Mouse (Mus musculus): ENCODE measurements around the gene Fer1l4. TPM values are rescaled to one million over a fixed set of nuclear protein-coding genes. Genes with fewer than 3 reads are reported as not detected.

Fer1l4 gene
- 0.09 TPM in 2 replicates for polyA plus RNA-seq (2015; fragmentation: Nextera tagmentation; extraction: Ambion mirVana)

- Histone ChIP-seq H3K4me3 (replicated peaks) (no peak within 1 kb of the TSS), H3K4me2 (no peak within 1 kb of the TSS), H3K27me3 (replicated peaks) (no peaks in the 10 kb centered on the region), H3K9ac (replicated peaks) (no peak within 1 kb of the TSS), H3K9me3 (replicated peaks) (no peaks in the 10 kb centered on the region), H3K27ac (replicated peaks) (no peak within 1 kb of the TSS), H3K36me3 (no peaks in the 10 kb centered on the region), H3K4me1 (no peaks in the 10 kb centered on the region)
- 86% methylated on average over 9 of the region's 9 CpGs for WGBS
- ATAC-seq (ENCODE audit: low FRiP score) = no peak
These were observed at the start of gene Fer1l4 for GRCm38 (mm10) chr2:156052816-156053215. Gene Fer1l4 (minus strand): TSS chr2:156052947.

- Histone ChIP-seq H3K9ac (replicated peaks) (no peak overlapping the region), H3K36me3 (peaks cover 19% of the 10 kb centered on the region), H3K4me3 (replicated peaks) (no peak overlapping the region), H3K4me2 (no peak overlapping the region), H3K27ac (replicated peaks) (no peak overlapping the region), H3K4me1 (peaks cover 16% of the 10 kb centered on the region), H3K9me3 (replicated peaks) (no peaks in the 10 kb centered on the region), H3K27me3 (replicated peaks) (no peaks in the 10 kb centered on the region)
- 82% methylated on average over 5 of the region's 5 CpGs for WGBS
- ATAC-seq (ENCODE audit: low FRiP score) = no peak
These were observed 39.2 kb upstream of the Fer1l4 start for GRCm38 (mm10) chr2:156091926-156092325.

- no peak for ATAC-seq (ENCODE audit: low FRiP score)
- peaks cover 2% of the 10 kb centered on the region; the same call in 1 of the 2 replicates for H3K36me3 ChIP-seq
- H3K27ac ChIP-seq (replicated peaks) = no peak overlapping the region
- H3K27me3 ChIP-seq (replicated peaks) = no peaks in the 10 kb centered on the region
- H3K9ac ChIP-seq (replicated peaks) = no peak overlapping the region
- no peaks in the 10 kb centered on the region for H3K9me3 ChIP-seq (replicated peaks)
- peaks cover 13% of the 10 kb centered on the region for H3K4me1 ChIP-seq
- no peak overlapping the region for H3K4me2 ChIP-seq
- no peak overlapping the region for H3K4me3 ChIP-seq (replicated peaks)
- 48% methylated on average over 1 of the region's 1 CpGs for WGBS
These were observed 37.1 kb upstream of the Fer1l4 start for GRCm38 (mm10) chr2:156089799-156090198.

GRCm38 (mm10) chr2:156087391-156088110 lies 34.8 kb upstream of the Fer1l4 start:
- no peak overlapping the region for H3K4me2 ChIP-seq

GRCm38 (mm10) chr2:156084541-156084940 lies 31.8 kb upstream of the Fer1l4 start:
- no peak overlapping the region for H3K27ac ChIP-seq (replicated peaks)
- no peak overlapping the region for H3K4me3 ChIP-seq (replicated peaks)
- ATAC-seq (ENCODE audit: low FRiP score) = no peak
- no peak overlapping the region for H3K4me2 ChIP-seq
- H3K36me3 ChIP-seq = no peaks in the 10 kb centered on the region; the same call in 1 of the 2 replicates
- H3K9ac ChIP-seq (replicated peaks) = no peak overlapping the region
- WGBS = 88% methylated on average over 3 of the region's 3 CpGs
- no peaks in the 10 kb centered on the region for H3K27me3 ChIP-seq (replicated peaks)
- H3K9me3 ChIP-seq (replicated peaks) = no peaks in the 10 kb centered on the region
- H3K4me1 ChIP-seq = peaks cover 12% of the 10 kb centered on the region

More at GRCm38 (mm10) chr2:156087391-156088110, 34.8 kb upstream of the Fer1l4 start:
- H3K4me3 ChIP-seq (replicated peaks) = no peak overlapping the region
- H3K9me3 ChIP-seq (replicated peaks) = no peaks in the 10 kb centered on the region
- 90% methylated on average over 7 of the region's 7 CpGs for WGBS
- H3K36me3 ChIP-seq = no peaks in the 10 kb centered on the region; the same call in 1 of the 2 replicates
- no peak overlapping the region for H3K27ac ChIP-seq (replicated peaks)
- H3K4me1 ChIP-seq = peaks cover 13% of the 10 kb centered on the region
- no peaks in the 10 kb centered on the region for H3K27me3 ChIP-seq (replicated peaks)
- no peak overlapping the region for H3K9ac ChIP-seq (replicated peaks)
- no peak for ATAC-seq (ENCODE audit: low FRiP score)

GRCm38 (mm10) chr2:156080391-156080790 lies 27.6 kb upstream of the Fer1l4 start:
- Histone ChIP-seq H3K9me3 (replicated peaks) (no peaks in the 10 kb centered on the region), H3K9ac (replicated peaks) (no peak overlapping the region), H3K27ac (replicated peaks) (no peak overlapping the region), H3K4me1 (peaks cover 7% of the 10 kb centered on the region), H3K4me2 (no peak overlapping the region), H3K4me3 (replicated peaks) (no peak overlapping the region), H3K36me3 (peaks cover 32% of the 10 kb centered on the region), H3K27me3 (replicated peaks) (no peaks in the 10 kb centered on the region)
- no peak for ATAC-seq (ENCODE audit: low FRiP score)
- 88% methylated on average over 7 of the region's 7 CpGs for WGBS

- no peaks in the 10 kb centered on the region for H3K9me3 ChIP-seq (replicated peaks)
- ATAC-seq (ENCODE audit: low FRiP score) = no peak
- no peak overlapping the region for H3K27ac ChIP-seq (replicated peaks)
- H3K9ac ChIP-seq (replicated peaks) = no peak overlapping the region
- no peaks in the 10 kb centered on the region for H3K27me3 ChIP-seq (replicated peaks)
- H3K4me2 ChIP-seq = no peak overlapping the region
- 48% methylated on average over 4 of the region's 4 CpGs for WGBS
- peaks cover 39% of the 10 kb centered on the region for H3K36me3 ChIP-seq
- peaks cover 7% of the 10 kb centered on the region for H3K4me1 ChIP-seq
- H3K4me3 ChIP-seq (replicated peaks) = no peak overlapping the region
These were observed 26.9 kb upstream of the Fer1l4 start for GRCm38 (mm10) chr2:156079674-156080073.

GRCm38 (mm10) chr2:156079183-156079560 lies 26.4 kb upstream of the Fer1l4 start:
- no peak overlapping the region for H3K9ac ChIP-seq (replicated peaks)
- 90% methylated on average over 8 of the region's 8 CpGs for WGBS
- peaks cover 44% of the 10 kb centered on the region for H3K36me3 ChIP-seq
- H3K27ac ChIP-seq (replicated peaks) = no peak overlapping the region
- no peak overlapping the region for H3K4me2 ChIP-seq
- H3K4me3 ChIP-seq (replicated peaks) = no peak overlapping the region
- no peak for ATAC-seq (ENCODE audit: low FRiP score)
- no peaks in the 10 kb centered on the region for H3K27me3 ChIP-seq (replicated peaks)
- no peaks in the 10 kb centered on the region for H3K9me3 ChIP-seq (replicated peaks)
- H3K4me1 ChIP-seq = peaks cover 7% of the 10 kb centered on the region

- H3K4me3 ChIP-seq (replicated peaks) = no peak overlapping the region
- no peak overlapping the region for H3K9ac ChIP-seq (replicated peaks)
- ATAC-seq (ENCODE audit: low FRiP score) = no peak
- no peak overlapping the region for H3K27ac ChIP-seq (replicated peaks)
- no peaks in the 10 kb centered on the region for H3K27me3 ChIP-seq (replicated peaks)
- peaks cover 50% of the 10 kb centered on the region for H3K36me3 ChIP-seq
- H3K4me2 ChIP-seq = no peak overlapping the region
- H3K4me1 ChIP-seq = peaks cover 7% of the 10 kb centered on the region
- 92% methylated on average over 16 of the region's 16 CpGs for WGBS
- no peaks in the 10 kb centered on the region for H3K9me3 ChIP-seq (replicated peaks)
These were observed 25.9 kb upstream of the Fer1l4 start for GRCm38 (mm10) chr2:156078421-156079182.

GRCm38 (mm10) chr2:156077461-156077860 lies 24.7 kb upstream of the Fer1l4 start:
- H3K4me1 ChIP-seq = peaks cover 7% of the 10 kb centered on the region
- 96% methylated on average over 7 of the region's 7 CpGs for WGBS
- peaks cover 62% of the 10 kb centered on the region for H3K36me3 ChIP-seq
- no peak overlapping the region for H3K27ac ChIP-seq (replicated peaks)
- no peaks in the 10 kb centered on the region for H3K9me3 ChIP-seq (replicated peaks)
- no peak overlapping the region for H3K4me3 ChIP-seq (replicated peaks)
- no peaks in the 10 kb centered on the region for H3K27me3 ChIP-seq (replicated peaks)
- no peak for ATAC-seq (ENCODE audit: low FRiP score)
- H3K4me2 ChIP-seq = no peak overlapping the region
- no peak overlapping the region for H3K9ac ChIP-seq (replicated peaks)

- Histone ChIP-seq H3K27me3 (replicated peaks) (no peaks in the 10 kb centered on the region), H3K4me1 (no peaks in the 10 kb centered on the region), H3K4me2 (no peak overlapping the region), H3K9me3 (replicated peaks) (no peaks in the 10 kb centered on the region), H3K36me3 (peaks cover 91% of the 10 kb centered on the region), H3K9ac (replicated peaks) (no peak overlapping the region), H3K27ac (replicated peaks) (no peak overlapping the region), H3K4me3 (replicated peaks) (no peak overlapping the region)
- 95% methylated on average over 15 of the region's 15 CpGs for WGBS
- ATAC-seq (ENCODE audit: low FRiP score) = no peak
These were observed 21.0 kb upstream of the Fer1l4 start for GRCm38 (mm10) chr2:156073725-156074124.

GRCm38 (mm10) chr2:156071236-156071635 lies 18.5 kb upstream of the Fer1l4 start:
- no peak overlapping the region for H3K4me3 ChIP-seq (replicated peaks)
- H3K36me3 ChIP-seq = peaks cover 78% of the 10 kb centered on the region
- no peaks in the 10 kb centered on the region for H3K27me3 ChIP-seq (replicated peaks)
- H3K9me3 ChIP-seq (replicated peaks) = no peaks in the 10 kb centered on the region
- H3K27ac ChIP-seq (replicated peaks) = no peak overlapping the region
- ATAC-seq (ENCODE audit: low FRiP score) = no peak
- H3K4me2 ChIP-seq = no peak overlapping the region
- H3K4me1 ChIP-seq = peaks cover 6% of the 10 kb centered on the region
- WGBS = 95% methylated on average over 10 of the region's 10 CpGs
- H3K9ac ChIP-seq (replicated peaks) = no peak overlapping the region

Measured in neural tube, embryonic 15.5 days (tissue).